Mouse (Mus musculus) cerebellum, adult 11-12 months (tissue): ENCODE measurements at regions not wholly inside any gene's neighbourhood (a gene's known extent, or its start where the extent isn't known, plus 50 kb on each side); places are given as distances from the start of the nearest gene placed in this dataset.

Experiments
- DNase-seq: peaks from one replicate; pipeline ENCODE4 v3.0.0; 2022

GRCm38 (mm10) chr3:101161941-101162531 is 52.0 kb upstream of the Ptgfrn start:
- peak; percentile 66 for DNase-seq

- no peak for DNase-seq
Measured at GRCm38 (mm10) chr3:101161421-101161940, 51.4 kb upstream of the Ptgfrn start.
